Mouse (Mus musculus): ENCODE measurements around the gene Ccdc30. TPM values are rescaled to one million over a fixed set of nuclear protein-coding genes. Genes with fewer than 3 reads are reported as not detected.

The Ccdc30 gene
- polyA plus RNA-seq, 1 experiment from 2014 or later, result 0.64 TPM

GRCm38 (mm10) chr4:119294415-119295133 lies 120.7 kb downstream of the Ccdc30 start, which contains the start of gene Ybx1:
Gene Ybx1, minus strand, starts transcription at chr4:119294604.
- Histone ChIP-seq H3K27me3 (replicated peaks; ENCODE audit: control insufficient read depth, insufficient read depth, low read length) (no peaks in the 10 kb centered on the region), H3K9ac (ENCODE audit: low read depth, low read length) (peak within 1 kb of the TSS; percentile 89), H3K4me3 (ENCODE audit: low read depth, low read length) (peak within 1 kb of the TSS; percentile 93), H3K36me3 (ENCODE audit: control insufficient read depth, insufficient read depth) (no peaks in the 10 kb centered on the region; the same call in 1 of the 2 replicates), H3K27ac (ENCODE audit: low read depth, low read length) (peak within 1 kb of the TSS; percentile 87), H3K4me2 (replicated peaks; ENCODE audit: low read depth) (peak within 1 kb of the TSS; percentile 90), H3K9me3 (ENCODE audit: control insufficient read depth) (no peaks in the 10 kb centered on the region), H3K4me1 (replicated peaks; ENCODE audit: control insufficient read depth, insufficient read depth, low read length) (peaks cover 6% of the 10 kb centered on the region; the same call in 1 of the 2 replicates)
- TF ChIP-seq CTCF (IDR thresholded peaks at IDR 0.05; ENCODE audit: low read depth), result no peak
- peak; percentile 99 for ATAC-seq
- WGBS, result under 1% methylated on average over 61 of the region's 61 CpGs

- under 1% methylated on average over 56 of the region's 80 CpGs for WGBS
Measured at GRCm38 (mm10) chr4:119293574-119294258, 121.6 kb downstream of the Ccdc30 start.

GRCm38 (mm10) chr4:119292771-119293573 lies 122.3 kb downstream of the Ccdc30 start:
- Histone ChIP-seq H3K4me1 (replicated peaks; ENCODE audit: control insufficient read depth, insufficient read depth, low read length) (peaks cover 6% of the 10 kb centered on the region; the same call in 1 of the 2 replicates), H3K9me3 (ENCODE audit: control insufficient read depth) (no peaks in the 10 kb centered on the region), H3K27me3 (replicated peaks; ENCODE audit: control insufficient read depth, insufficient read depth, low read length) (no peaks in the 10 kb centered on the region), H3K27ac (ENCODE audit: low read depth, low read length) (peak overlapping the region; percentile 87), H3K36me3 (ENCODE audit: control insufficient read depth, insufficient read depth) (peaks cover 2% of the 10 kb centered on the region; the same call in 1 of the 2 replicates), H3K4me2 (replicated peaks; ENCODE audit: low read depth) (peak overlapping the region; percentile 90), H3K4me3 (ENCODE audit: low read depth, low read length) (peak overlapping the region; percentile 93), H3K9ac (ENCODE audit: low read depth, low read length) (peak overlapping the region; percentile 89)
- under 1% methylated on average over 24 of the region's 24 CpGs for WGBS
- no peak for TF ChIP-seq CTCF (IDR thresholded peaks at IDR 0.05; ENCODE audit: low read depth)
- ATAC-seq, result no peak

More at GRCm38 (mm10) chr4:119293574-119294258, 121.6 kb downstream of the Ccdc30 start:
- peak overlapping the region; percentile 93 for H3K4me3 ChIP-seq (ENCODE audit: low read depth, low read length)
- peak overlapping the region; percentile 90 for H3K4me2 ChIP-seq (replicated peaks; ENCODE audit: low read depth)
- peaks cover 6% of the 10 kb centered on the region; the same call in 1 of the 2 replicates for H3K4me1 ChIP-seq (replicated peaks; ENCODE audit: control insufficient read depth, insufficient read depth, low read length)
- H3K9ac ChIP-seq (ENCODE audit: low read depth, low read length), result peak overlapping the region; percentile 89
- peak overlapping the region; percentile 87 for H3K27ac ChIP-seq (ENCODE audit: low read depth, low read length)
- no peak for TF ChIP-seq CTCF (IDR thresholded peaks at IDR 0.05; ENCODE audit: low read depth)
- H3K27me3 ChIP-seq (replicated peaks; ENCODE audit: control insufficient read depth, insufficient read depth, low read length), result no peaks in the 10 kb centered on the region
- peak; percentile 39 for ATAC-seq
- no peaks in the 10 kb centered on the region for H3K9me3 ChIP-seq (ENCODE audit: control insufficient read depth)
- no peaks in the 10 kb centered on the region; the same call in 1 of the 2 replicates for H3K36me3 ChIP-seq (ENCODE audit: control insufficient read depth, insufficient read depth)

- TF ChIP-seq CTCF (IDR thresholded peaks at IDR 0.05; ENCODE audit: low read depth), result no peak
- Histone ChIP-seq H3K4me1 (replicated peaks; ENCODE audit: control insufficient read depth, insufficient read depth, low read length) (peaks cover 8% of the 10 kb centered on the region; the same call in 1 of the 2 replicates), H3K4me2 (replicated peaks; ENCODE audit: low read depth) (peak overlapping the region; percentile 90), H3K9me3 (ENCODE audit: control insufficient read depth) (no peaks in the 10 kb centered on the region), H3K27ac (ENCODE audit: low read depth, low read length) (no peak overlapping the region), H3K36me3 (ENCODE audit: control insufficient read depth, insufficient read depth) (peaks cover 5% of the 10 kb centered on the region; the same call in 1 of the 2 replicates), H3K27me3 (replicated peaks; ENCODE audit: control insufficient read depth, insufficient read depth, low read length) (no peaks in the 10 kb centered on the region), H3K9ac (ENCODE audit: low read depth, low read length) (0 out of 2 replicates have a peak overlapping the region, but pooled peaks have one; percentile 89), H3K4me3 (ENCODE audit: low read depth, low read length) (peak overlapping the region; percentile 93)
- WGBS, result 63% methylated on average over 1 of the region's 1 CpGs
- ATAC-seq, result no peak
Measured at GRCm38 (mm10) chr4:119291921-119292320, 123.4 kb downstream of the Ccdc30 start.

- Histone ChIP-seq H3K36me3 (ENCODE audit: control insufficient read depth, insufficient read depth) (peaks cover 41% of the 10 kb centered on the region), H3K27ac (ENCODE audit: low read depth, low read length) (peak overlapping the region; percentile 84), H3K9ac (ENCODE audit: low read depth, low read length) (no peak overlapping the region), H3K27me3 (replicated peaks; ENCODE audit: control insufficient read depth, insufficient read depth, low read length) (no peaks in the 10 kb centered on the region), H3K9me3 (ENCODE audit: control insufficient read depth) (no peaks in the 10 kb centered on the region), H3K4me2 (replicated peaks; ENCODE audit: low read depth) (peak overlapping the region; percentile 46), H3K4me1 (replicated peaks; ENCODE audit: control insufficient read depth, insufficient read depth, low read length) (0 out of 2 replicates have a peak, but pooled peaks cover 2% of the 10 kb centered on the region), H3K4me3 (ENCODE audit: low read depth, low read length) (no peak overlapping the region)
- 21% methylated on average over 2 of the region's 2 CpGs for WGBS
- TF ChIP-seq CTCF (IDR thresholded peaks at IDR 0.05; ENCODE audit: low read depth), result no peak
- ATAC-seq, result peak; percentile 93
Measured at GRCm38 (mm10) chr4:119285336-119285735, 130.0 kb downstream of the Ccdc30 start.

Measured in intestine, postnatal 0 days (tissue).